Mouse (Mus musculus): ENCODE data around the gene Ranbp9.

DNA sequence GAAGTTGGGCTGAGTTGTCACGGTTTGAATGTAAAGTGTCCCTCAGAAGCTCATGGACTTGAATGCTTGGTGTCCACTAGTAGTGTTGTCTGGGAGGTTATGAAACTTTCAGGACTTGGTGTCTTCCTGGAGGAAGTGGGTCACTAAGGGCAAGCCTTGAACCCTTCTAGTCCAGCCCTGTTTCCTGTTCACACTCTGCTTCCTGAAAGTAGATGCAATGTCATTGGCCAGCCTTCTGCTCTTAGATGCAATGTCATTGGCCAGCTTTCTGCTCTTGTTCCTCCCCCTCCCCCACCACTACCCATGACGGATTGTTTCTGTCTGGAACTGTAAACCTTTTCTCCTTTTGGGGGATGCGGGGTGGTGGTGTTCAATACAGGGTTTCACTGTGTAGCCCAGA is 31.7 kb upstream of the Ranbp9 start:
- TF ChIP-seq CTCF (IDR thresholded peaks at IDR 0.05; ENCODE audit: low read depth, low read length): no peak
- no peak for TF ChIP-seq TAL1 (conservative IDR thresholded peaks at IDR 0.05; ENCODE audit: low read depth, low read length)
- no peak for TF ChIP-seq GATA1 (IDR thresholded peaks at IDR 0.05; ENCODE audit: borderline replicate concordance, low read length)
- TF ChIP-seq GATA2 (IDR thresholded peaks at IDR 0.05; ENCODE audit: borderline replicate concordance, low read depth, low read length): no peak
- TF ChIP-seq POLR2AphosphoS5 (IDR thresholded peaks at IDR 0.05; ENCODE audit: insufficient replicate concordance, low read depth, low read length): no peak

Data from G1E (cell line).